Mouse (Mus musculus): Measurements from ENCODE around the gene Wwp2.

GRCm38 (mm10) chr8:107430821-107431220 lies 5.3 kb upstream of the Wwp2 start:
- TF ChIP-seq MAFK (IDR thresholded peaks at IDR 0.05; ENCODE audit: insufficient read depth, low read depth, low read length) (no peak), ZC3H11A (IDR thresholded peaks at IDR 0.05; ENCODE audit: borderline replicate concordance, low read depth, low read length) (no peak)

All from ES-E14 (cell line).